13 mouse cellular contexts compared by ENCODE assay signal in the genomic region with DNA sequence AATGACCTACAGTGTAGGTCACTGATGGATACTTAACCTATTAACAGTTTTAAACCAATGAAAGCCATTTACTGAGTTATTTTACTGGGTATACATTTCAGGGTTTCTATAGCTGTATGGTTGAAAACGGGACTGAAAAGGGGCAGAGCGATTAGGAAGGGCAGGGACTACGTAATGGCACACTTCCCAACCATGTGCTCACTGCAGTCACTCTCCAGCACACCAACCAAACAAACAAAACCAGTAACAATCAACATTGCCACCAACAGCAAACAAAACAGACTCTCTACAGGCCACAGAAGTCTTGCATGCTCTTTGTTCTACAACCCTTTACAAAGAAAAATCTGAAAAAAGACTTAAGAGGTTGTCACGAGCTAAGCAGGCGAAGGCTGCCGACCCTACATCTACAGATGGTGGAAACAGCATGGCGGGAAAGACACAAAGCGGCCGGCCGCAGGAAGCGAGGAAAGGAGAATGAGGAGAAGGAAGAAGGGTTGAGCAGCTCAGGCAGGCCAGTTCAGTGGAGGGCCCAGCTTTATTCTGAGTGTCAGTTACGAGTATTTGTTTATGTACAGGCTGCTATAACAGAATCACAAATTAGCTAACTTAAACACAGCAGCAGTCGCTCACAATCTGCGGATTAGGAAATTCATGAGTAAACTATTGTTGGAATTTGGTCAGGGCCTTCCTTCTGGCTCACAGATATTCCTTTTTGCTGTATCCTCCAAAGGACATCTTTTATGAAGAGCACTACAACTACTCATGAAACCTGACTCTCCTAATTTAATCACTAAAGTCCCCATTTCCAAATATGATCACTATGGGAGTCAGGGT. TPM values are rescaled to one million over a fixed set of nuclear protein-coding genes. Genes with fewer than 3 reads are reported as not detected.
DNase-seq lines count a peak whose midpoint lies in the region; ATAC-seq and TF ChIP-seq lines count a peak whose summit lies in the region.
"Had no signal": no experiment of that assay in that cellular context is flagged by ENCODE, and none has a peak within 500 bp of the region (broad histone marks: within the 10 kb centered on the region; RNA-seq: fewer than 3 reads in every experiment).

No protein-coding gene starts in this region.

- DNase-seq in gastrocnemius, adult 2 months, result no peak
- no peak for DNase-seq in gastrocnemius, postnatal 4 days (ENCODE audit: low spot score in 2 of 2)
- DNase-seq in limb, embryonic 10.5 days (ENCODE audit: low spot score), result no peak
- DNase-seq in R1 (ENCODE audit: low read depth, low spot score), result peak; percentile 47
- DNase-seq in right cerebral cortex, adult 2 months (ENCODE audit: low spot score in 2 of 2), result no peak
- DNase-seq in ovary, postnatal 14 days (ENCODE audit: low spot score), result no peak
- DNase-seq: cerebellum, adult 9-10 months; layer of hippocampus, postnatal 36 days; right cerebral cortex, postnatal 4 days; thymus, postnatal 4 days had no signal

- 65% methylated on average over 14 of the region's 14 CpGs for WGBS in limb, embryonic 12.5 days
- 86% methylated on average over 14 of the region's 14 CpGs for WGBS in limb, embryonic 10.5 days
- 62% methylated on average over 14 of the region's 14 CpGs for WGBS in hindbrain, embryonic 13.5 days

- H3K27ac ChIP-seq in gastrocnemius, adult 2 months, result peak overlapping the region; percentile 70
- H3K27ac ChIP-seq in limb, embryonic 12.5 days, result peak overlapping the region; percentile 35; the same call in 1 of the 2 replicates
- no peak overlapping the region for H3K27ac ChIP-seq in limb, embryonic 10.5 days
- peak overlapping the region; percentile 23; the same call in 1 of the 2 replicates for H3K27ac ChIP-seq in hindbrain, embryonic 13.5 days

- ATAC-seq in limb, embryonic 12.5 days (ENCODE audit: insufficient number of reproducible peaks, insufficient read depth, low FRiP score, low TSS enrichment, low read depth), result no peak
- ATAC-seq in hindbrain, embryonic 13.5 days (ENCODE audit: low FRiP score), result no peak
- ATAC-seq: activated CD4-positive, CD25-positive, alpha-beta regulatory T cell, adult 4 months had no signal

- no peak overlapping the region for H3K9ac ChIP-seq in limb, embryonic 12.5 days (replicated peaks)
- H3K9ac ChIP-seq in hindbrain, embryonic 13.5 days, result no peak overlapping the region

- no peak overlapping the region for H3K4me2 ChIP-seq in limb, embryonic 12.5 days
- no peak overlapping the region for H3K4me2 ChIP-seq in hindbrain, embryonic 13.5 days

- H3K9me3 ChIP-seq in limb, embryonic 12.5 days, result no peaks in the 10 kb centered on the region
- H3K9me3 ChIP-seq in limb, embryonic 10.5 days (replicated peaks), result no peaks in the 10 kb centered on the region
- H3K9me3 ChIP-seq in hindbrain, embryonic 13.5 days, result no peaks in the 10 kb centered on the region

- no peaks in the 10 kb centered on the region for H3K27me3 ChIP-seq in limb, embryonic 12.5 days
- H3K27me3 ChIP-seq in limb, embryonic 10.5 days (ENCODE audit: low read depth, poor library complexity, severe bottlenecking), result no peaks in the 10 kb centered on the region
- no peaks in the 10 kb centered on the region for H3K27me3 ChIP-seq in hindbrain, embryonic 13.5 days

- peaks cover 17% of the 10 kb centered on the region for H3K36me3 ChIP-seq in limb, embryonic 12.5 days
- peaks cover 47% of the 10 kb centered on the region for H3K36me3 ChIP-seq in limb, embryonic 10.5 days
- H3K36me3 ChIP-seq in hindbrain, embryonic 13.5 days, result peaks cover 3% of the 10 kb centered on the region; the same call in 1 of the 2 replicates

- H3K4me3 ChIP-seq in gastrocnemius, adult 2 months, result no peak overlapping the region
- no peak overlapping the region for H3K4me3 ChIP-seq in limb, embryonic 12.5 days (replicated peaks)
- H3K4me3 ChIP-seq in limb, embryonic 10.5 days, result no peak overlapping the region
- no peak overlapping the region for H3K4me3 ChIP-seq in hindbrain, embryonic 13.5 days

- H3K4me1 ChIP-seq in limb, embryonic 12.5 days (replicated peaks), result peaks cover 69% of the 10 kb centered on the region
- H3K4me1 ChIP-seq in limb, embryonic 10.5 days, result peaks cover 41% of the 10 kb centered on the region
- H3K4me1 ChIP-seq in hindbrain, embryonic 13.5 days (replicated peaks), result peaks cover 75% of the 10 kb centered on the region

- intact Hi-C loops in gastrocnemius, adult 2 months (cut with DNase I), result no loop called here

- TF ChIP-seq CTCF in gastrocnemius, adult 2 months (IDR thresholded peaks at IDR 0.05), result no peak

RNA-seq across cellular contexts. Expression of a gene that starts 12.0 kb away (rescaled TPM):
- total RNA-seq in gastrocnemius, adult 2 months (2021), result 10 to 100 TPM; 32.2 to 39.3 TPM
- total RNA-seq in gastrocnemius, postnatal 4 days (2021), result 10 to 100 TPM; 91.7 to 99.7 TPM
- 77.0 and 77.6 TPM in 2 replicates for polyA plus RNA-seq in limb, embryonic 12.5 days (2016; fragmentation: Nextera tagmentation; extraction: Ambion mirVana)
- polyA plus RNA-seq in limb, embryonic 10.5 days (2016; fragmentation: Nextera tagmentation; extraction: Ambion mirVana), result 75.5 and 79.3 TPM in 2 replicates
- polyA plus RNA-seq in hindbrain, embryonic 13.5 days (2015; fragmentation: Nextera tagmentation; extraction: Ambion mirVana), result 59.5 and 62.5 TPM in 2 replicates
